Mouse (Mus musculus): ENCODE data around the gene Dhdds.
"Not testable (repeated sequence)": the region's sequence is repeated elsewhere in the genome, so short reads cannot be mapped to it uniquely, and the experiment has no call there.

Gene Dhdds

DNA sequence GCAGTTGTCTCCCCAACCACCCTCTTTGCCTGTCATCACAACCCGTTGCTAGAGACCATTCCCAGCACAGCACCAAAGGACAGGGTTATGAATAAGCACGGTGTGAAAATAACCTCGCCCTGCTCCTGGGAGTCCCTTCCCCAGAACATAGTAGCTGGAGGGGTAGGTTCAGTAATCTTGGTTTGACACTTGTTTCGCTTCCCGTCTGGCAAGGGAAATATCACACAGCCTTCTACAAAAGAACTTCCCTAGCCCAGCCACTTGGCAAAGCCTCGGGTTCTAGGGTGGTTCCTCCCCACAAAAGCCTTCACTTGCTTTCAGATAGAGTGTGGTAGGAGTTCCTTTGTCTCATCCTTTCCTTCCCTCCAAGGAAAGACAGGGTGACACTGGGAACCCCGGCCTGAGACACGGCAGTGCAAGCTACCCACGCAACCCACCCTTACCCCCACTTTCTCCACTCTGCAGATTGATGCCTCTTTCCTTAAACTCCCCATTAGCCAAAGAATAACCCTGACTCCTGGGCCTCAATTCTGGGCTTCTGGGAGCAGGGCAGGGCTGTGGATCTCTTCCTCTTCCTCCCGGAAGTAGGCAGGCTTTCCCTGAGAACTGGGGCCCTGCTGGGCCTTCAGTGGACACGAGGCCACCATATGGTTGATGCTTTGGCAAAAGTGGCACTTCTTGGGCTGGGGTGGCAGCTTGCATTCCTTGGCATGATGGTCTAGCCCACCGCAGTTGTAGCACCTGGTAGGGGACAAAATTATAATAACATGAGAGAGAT lies 5.1 kb upstream of the Dhdds start:
- DNase-seq (ENCODE audit: extremely low spot score, low read depth, low spot score): no peak

DNA sequence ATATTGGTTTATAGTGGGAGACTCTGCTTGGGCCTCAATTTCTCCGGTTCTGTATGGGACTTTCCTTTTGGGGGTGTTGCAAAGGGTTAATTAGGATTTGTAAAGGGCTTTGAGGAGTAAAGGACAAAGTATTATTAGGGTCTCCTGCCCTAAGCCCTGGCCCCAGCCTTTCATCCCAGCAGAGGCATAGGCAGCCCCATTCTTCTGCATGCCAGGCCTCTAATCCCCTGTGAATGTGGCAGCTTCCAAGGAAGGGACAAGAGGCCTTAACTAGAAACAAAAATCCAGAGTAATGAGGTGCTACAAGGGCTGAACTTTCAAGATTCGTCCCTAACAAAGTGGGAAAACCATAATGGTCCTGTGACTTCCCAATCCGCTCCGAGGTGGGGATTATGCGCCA lies 2.2 kb upstream of the Dhdds start:
- DNase-seq (ENCODE audit: extremely low spot score, low read depth, low spot score): no peak

DNA sequence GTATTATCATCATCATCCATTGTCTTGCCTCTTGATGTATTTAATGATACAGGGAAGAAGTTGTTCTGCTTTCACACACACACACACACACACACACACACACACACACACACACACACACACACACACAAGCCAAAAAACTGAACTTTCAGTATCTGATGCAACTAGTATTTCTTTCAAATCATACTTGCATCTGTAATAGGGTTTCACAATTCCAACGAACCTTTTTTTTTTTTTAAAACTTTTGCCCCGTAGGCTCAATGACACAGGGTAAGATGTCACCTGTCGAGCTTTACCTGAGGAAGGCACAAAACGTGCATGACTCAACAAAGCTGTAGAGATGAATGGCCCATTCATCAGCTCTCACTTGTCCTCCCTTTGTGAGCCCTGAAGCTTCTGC lies 1.5 kb upstream of the Dhdds start:
- no peak for DNase-seq (ENCODE audit: extremely low spot score, low read depth, low spot score)

DNA sequence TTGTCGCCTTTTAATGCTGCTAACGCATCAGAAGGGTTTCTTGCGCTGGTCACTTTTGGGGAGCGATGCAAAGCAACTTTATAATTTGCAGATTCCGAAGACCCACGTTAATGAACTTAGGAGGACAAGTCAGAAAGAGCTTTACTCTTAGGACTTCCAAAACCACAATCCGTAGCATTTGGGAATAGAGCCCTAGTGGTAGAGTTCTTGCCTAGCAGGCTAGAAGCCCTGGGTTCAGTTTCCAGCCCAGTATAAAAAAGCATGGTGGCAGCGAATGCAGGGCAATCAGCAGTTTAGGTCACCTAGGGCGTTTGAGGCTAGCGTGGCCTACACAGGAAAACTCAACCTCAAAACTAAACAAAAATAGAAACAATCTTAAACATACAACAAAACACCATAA lies 992 bp upstream of the Dhdds start:
- DNase-seq (ENCODE audit: extremely low spot score, low read depth, low spot score): no peak

DNA sequence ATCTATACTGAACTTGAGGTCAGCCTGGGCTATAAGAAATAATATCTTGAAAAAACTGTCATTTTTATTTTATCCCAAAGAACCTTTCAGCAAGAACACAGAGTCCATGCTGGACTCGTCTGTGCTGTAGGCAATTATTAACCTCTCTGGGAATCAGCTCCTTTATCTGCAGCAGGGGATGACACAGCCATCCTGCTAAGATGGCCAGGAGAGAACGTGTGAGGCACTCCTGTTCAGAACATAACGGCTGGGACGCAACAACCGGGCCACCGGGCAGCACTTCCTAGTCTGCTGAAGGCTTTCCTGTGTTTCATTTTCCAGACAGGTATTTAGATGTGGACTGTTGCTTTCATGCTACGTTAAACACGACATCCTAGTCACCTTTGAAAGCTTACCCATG lies 6.0 kb downstream of the Dhdds start:
- DNase-seq (ENCODE audit: extremely low spot score, low read depth, low spot score): no peak

DNA sequence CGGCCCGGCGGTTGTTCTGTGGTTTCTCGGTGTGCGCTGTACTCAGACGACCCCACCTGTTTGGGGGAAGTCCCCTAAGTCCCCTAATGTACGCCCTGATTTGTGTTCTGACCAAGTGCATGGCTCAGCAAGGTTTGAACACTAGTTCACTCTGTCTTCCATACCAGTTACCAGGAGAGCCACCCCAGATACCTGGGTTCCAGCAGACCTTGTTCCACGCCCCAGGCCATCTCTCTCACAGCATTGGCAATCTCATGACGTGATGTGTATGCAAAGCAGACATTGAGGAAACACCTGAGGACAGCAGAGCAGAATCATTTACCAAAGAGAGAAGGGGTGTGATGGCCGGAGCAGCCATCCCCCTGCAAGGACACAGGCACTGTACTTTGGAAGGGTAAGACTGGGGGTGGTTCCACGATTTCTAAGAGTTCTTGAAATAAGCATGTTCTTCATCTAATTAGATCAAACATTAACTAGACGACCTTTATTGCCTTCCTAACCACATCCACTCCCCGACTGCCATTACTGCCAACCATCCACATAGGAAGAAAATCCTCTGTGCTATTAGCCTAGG lies 9.5 kb downstream of the Dhdds start:
- no peak for DNase-seq (ENCODE audit: extremely low spot score, low read depth, low spot score)

DNA sequence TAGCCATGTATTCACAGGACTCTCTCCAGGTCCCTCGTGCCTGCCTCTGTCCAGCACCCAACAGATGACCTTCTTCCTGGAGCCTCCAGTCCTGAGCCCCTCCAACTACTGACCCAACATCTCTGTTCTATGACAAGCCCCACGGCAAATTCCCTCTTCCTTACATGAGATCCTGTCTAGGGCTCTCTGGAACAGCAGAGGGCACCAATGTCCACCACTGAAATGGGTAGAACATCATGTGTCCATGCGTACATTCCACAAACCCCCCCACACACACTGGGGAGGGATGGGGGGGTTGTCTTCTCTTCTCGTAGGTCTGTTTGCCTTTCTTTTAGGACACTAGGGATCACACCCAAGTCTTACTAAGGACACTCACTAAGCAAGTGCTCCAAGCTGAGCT lies 10.7 kb downstream of the Dhdds start:
- no peak for DNase-seq (ENCODE audit: extremely low spot score, low read depth, low spot score)

DNA sequence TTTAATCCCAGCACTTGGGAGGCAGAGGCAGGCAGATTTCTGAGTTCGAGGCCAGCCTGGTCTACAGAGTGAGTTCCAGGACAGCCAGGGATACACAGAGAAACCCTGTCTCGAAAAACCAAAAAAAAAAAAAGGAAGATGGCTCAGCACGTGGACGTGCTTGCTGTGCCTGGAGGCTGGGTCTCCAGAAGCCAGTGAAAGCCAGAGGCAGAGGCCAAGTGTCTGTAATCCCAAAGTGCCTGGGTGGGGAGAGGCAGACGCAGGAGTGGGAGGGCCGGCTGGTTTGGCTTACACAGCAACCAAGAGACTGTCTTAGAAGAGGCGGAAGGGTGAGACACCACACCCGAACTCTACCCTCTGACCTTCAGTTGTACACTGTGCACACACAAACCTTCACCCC lies 12.4 kb downstream of the Dhdds start:
- DNase-seq (ENCODE audit: extremely low spot score, low read depth, low spot score): not testable (repeated sequence)

DNA sequence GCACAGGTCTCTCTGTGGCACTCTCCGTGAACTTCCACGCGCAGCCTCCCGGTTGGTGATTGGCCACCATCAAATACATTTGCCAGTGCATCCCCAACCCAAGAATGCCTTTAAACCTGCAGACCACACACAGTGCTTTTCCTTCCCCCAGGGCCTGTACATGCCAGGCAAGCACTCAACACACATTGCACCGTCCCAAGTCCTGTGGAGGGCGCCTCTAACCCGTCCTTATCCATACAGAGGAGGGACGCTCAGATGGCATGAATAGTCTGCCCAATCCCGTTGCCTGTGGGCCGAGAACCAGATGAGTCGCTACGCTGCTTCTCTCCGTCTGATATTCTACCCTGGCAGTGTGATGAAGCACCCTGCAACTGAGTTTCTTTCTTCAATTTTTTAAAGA lies 17.8 kb downstream of the Dhdds start:
- DNase-seq (ENCODE audit: extremely low spot score, low read depth, low spot score): no peak

DNA sequence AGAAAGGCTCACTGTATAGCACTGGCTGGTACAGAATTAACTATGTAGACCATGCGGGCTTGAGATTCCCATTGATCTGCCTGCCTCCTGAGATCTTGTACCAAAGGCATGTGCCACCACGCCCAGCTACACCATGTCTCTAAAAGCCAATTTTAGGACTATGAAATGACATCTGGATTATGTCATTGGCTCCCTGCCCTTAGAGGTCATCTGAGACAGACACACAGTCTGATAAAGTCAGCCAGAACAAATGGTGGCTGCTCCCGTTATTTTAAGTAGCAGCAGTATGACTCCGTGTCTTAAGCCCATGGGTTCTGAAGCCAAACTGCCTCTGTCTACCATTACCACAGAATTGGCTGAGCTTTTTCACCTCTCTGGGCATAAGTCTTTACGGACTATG lies 20.2 kb downstream of the Dhdds start:
- DNase-seq (ENCODE audit: extremely low spot score, low read depth, low spot score): no peak

DNA sequence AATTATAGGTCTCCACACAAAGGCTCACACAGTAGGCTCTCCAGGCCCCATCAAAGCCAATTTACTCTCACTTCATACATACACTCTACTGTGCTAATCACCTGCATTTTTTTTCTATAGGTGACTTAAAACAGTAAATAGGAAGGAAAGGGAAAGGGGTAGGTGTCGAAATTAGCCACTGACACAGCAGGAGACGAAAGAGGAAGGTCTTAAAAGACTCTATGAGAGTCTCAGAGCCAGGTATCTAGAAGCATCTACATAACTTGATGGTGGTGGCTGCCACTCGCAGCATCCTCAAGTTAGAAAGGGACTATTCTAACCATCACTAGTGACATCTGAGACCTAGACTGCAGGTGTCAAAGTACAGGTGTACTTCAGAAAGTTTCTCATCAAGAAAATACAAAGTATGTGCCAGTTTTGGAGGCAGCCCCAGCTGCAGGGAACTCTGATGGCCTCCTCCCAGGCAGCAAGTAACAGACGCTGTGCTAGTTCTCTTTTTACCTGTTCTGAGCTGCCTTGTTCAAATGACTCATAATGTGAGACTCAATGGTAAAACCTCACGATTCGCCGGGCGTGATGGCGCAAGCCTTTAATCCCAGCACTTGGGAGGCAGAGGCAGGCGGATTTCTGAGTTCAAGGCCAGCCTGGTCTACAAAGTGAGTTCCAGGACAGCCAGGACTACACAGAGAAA lies 22.6 kb downstream of the Dhdds start:
- no peak for DNase-seq (ENCODE audit: extremely low spot score, low read depth, low spot score)

DNA sequence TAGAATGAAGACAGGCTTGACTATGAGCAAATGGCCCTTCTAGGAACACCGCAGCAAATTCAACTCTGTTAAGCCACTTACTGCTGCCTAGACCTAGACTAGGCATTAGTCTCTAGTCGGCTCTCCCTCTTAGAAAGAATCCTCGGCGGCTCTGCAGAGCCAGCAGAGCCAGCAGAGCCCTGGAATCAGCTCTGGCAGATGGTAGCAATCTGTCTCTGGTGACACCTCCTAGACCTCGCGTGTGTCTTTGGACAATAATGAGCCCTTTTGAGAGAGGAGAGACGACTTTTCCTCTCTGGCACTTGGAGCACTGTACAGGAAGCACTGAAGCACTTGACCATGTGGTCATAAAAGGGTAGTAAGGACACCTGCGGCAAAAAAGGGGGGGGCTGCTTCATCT lies 29.0 kb downstream of the Dhdds start:
- DNase-seq (ENCODE audit: extremely low spot score, low read depth, low spot score): no peak

DNA sequence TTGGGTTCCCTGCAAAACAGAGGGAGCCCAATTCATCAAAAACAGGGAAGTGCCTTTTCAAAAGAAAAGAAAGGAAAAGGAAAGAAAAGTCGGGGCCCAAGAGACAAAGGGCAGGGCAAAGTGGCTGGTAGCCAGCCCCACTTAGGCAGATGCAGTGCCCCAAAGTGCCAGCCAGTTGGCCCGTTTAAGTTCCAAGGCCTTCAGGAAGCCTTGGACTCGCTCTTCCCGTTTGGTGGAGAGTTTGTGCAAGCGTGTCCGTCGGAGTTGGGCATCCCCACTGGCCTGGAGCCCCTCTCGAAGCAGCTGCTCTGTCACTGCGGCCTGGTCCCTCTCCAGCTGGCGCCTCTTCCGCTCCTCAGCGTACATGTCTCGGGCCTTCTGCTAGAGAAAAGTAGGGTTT lies 29.8 kb downstream of the Dhdds start:
- no peak for DNase-seq (ENCODE audit: extremely low spot score, low read depth, low spot score)

DNA sequence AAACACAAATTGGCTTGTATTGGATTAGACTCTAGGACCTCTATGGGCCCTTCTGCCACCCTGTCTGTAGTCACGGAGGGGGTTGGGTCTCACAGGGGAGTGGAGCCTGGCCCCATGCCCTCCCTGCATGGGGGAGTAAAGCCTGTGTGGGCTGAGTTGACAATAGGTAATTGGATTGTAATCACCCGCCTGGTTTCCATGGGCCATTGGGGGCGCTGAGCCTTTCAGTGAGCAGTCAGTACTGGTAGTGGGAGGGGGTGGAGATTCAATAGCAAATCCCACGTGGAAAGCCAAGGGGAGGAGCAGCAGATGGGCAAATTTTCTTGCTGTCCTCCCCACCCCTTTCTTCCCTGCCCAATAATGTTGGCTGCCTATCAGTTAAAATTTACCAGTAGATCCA lies 30.5 kb downstream of the Dhdds start:
- no peak for DNase-seq (ENCODE audit: extremely low spot score, low read depth, low spot score)

DNA sequence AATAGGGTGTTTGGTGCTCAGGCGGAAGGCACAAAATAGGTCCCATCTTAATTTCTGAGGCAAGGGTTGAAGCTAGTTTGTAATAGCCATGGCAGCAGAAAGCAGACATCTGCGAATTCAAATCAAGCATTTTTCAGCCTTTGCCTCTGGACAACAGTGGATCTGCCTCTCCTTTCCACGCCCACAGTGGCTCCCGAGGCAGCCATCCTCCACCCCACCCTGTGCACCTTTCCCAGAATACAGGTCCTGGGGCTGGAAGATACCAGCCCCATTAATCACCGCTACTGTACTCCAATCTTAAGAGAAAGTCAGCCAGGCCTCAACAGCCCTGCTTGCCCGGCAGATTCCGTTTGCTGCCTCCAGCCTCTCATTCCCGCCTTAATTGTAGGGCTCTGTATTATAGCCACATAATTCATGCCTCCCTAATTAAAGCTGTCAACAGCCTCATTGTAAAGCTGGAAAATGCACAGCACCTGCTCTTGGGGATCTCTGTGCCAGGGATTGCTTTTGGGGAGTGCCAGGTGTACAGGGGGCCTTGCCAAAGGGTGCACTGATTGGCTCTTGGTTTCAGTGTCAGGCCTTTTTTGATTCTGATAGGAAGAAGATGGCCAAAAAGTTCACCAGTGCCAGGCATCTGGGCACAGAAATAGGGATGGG lies 31.5 kb downstream of the Dhdds start:
- DNase-seq (ENCODE audit: extremely low spot score, low read depth, low spot score): no peak

DNA sequence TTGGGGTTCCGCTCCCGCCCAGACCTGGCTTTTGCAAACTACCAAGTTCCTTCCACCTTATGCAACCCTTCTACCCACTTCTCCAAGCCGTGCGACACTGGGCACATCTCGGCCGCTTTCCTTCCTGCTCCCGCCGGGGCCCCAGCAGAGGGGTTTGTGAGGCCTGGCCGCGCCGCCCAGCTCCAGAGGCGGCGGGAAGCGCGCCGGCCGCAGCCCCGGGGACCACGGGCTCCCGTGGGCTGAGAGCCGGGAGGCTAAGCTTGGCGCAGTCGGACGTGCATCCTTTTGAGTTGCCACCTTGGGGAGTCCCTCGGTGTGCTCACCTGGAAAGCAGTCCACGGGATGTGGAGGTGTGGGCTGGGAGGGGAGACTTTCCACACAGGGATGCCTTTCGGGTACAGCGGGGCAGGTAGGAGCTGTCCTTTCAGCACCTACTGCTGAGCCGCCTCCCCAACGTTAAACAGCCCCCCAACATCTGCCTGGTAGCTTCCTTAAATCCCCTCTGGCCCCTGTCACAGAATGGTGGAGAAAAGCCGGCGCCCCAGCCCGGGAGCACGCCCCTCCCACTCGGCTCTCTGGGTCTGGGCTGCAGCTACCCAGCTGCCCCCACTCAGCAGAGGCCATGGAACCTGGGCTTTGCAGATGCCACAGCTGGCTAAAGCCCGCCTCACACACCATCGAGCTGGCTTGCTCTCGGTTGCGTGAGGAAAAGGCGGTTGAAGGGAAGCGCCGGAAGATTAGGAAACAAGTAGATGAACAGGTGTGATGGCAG lies 32.4 kb downstream of the Dhdds start, which contains the start of gene Hmgn2:
TSS of gene Hmgn2 (minus strand) at position 501 of the 772 bp plus-strand sequence.
- no peak for DNase-seq (ENCODE audit: extremely low spot score, low read depth, low spot score)

DNA sequence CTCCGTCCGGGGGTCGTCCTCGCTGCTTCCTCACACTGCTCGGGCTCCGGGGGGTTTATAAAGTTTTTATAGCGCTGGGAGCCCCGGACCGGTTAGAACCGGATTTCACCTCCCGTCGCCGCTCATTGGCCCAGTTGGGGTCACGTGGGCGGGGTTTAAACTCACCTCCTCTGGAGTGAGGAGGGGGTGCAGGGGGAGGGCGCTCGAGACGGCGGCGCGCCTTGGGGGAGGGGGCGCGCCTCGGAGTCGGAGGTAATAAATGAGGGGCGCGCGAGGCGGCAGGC lies 32.9 kb downstream of the Dhdds start:
- DNase-seq (ENCODE audit: extremely low spot score, low read depth, low spot score): peak; percentile 85

DNA sequence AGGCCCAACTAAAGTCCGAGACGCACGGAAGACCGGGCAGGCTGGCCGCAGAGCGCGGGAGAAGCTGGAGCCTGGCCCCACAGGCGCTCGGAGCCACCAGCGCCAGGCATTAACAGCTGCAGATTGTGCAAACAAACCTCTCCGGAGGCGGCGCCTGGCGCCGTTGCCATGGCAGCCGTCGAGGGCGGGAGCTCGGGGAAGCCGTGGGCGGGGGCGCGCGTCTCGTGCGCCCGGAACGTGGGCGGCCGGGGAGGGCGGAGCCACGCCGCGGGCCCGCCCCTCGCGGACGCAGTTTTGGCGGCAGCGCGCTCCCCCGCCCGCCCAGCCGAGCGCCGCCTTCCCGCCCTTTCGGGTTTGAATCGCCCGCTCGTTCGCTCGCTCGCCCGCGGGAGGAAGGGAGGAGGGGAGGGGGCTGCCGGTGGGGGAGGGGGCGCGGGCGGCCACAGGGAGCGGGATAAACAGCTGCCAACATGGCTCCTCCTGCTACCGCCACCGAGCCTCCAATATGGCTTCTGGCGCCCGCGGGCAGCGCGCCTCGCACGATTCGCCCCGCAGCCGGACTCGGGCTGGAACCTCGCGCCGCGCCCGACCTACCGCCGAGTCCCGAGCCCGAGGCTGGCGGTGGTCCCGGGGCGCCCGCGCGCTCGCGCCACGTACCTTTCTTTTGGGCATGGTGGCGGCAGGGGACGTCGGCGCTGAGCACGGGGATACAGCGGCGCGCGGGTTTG lies 33.4 kb downstream of the Dhdds start:
- no peak for DNase-seq (ENCODE audit: extremely low spot score, low read depth, low spot score)

DNA sequence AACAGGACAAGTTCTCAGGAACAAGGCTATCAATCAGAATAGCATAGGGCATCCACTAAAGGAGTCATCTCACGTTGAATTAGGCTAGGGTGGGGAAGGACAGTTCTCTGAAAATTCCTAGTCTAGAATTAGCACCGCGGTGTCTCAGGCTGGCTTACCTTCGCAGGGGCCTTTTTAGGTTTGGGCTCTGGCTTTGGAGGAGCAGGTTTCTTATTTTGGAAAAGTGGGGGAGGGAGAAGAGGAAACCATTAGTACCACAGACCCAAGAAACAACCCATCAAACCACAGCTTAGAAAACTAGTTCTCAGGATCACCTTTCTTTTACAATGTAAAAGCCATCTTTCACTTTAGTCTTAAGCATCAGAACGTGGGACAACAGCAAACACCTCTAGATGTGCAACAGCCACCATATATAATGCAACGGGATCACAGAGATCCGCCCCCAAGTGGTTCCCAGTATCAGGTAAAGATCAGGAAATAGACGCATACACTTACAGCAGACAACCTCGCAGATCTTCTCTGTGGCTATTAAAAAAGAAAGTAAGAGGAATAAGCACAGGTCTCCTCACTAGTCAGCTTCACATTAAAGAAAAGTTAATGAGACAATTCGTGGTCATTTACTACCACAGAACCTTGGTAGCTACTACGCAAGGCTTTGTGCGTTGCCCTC lies 34.3 kb downstream of the Dhdds start:
- no peak for DNase-seq (ENCODE audit: extremely low spot score, low read depth, low spot score)

DNA sequence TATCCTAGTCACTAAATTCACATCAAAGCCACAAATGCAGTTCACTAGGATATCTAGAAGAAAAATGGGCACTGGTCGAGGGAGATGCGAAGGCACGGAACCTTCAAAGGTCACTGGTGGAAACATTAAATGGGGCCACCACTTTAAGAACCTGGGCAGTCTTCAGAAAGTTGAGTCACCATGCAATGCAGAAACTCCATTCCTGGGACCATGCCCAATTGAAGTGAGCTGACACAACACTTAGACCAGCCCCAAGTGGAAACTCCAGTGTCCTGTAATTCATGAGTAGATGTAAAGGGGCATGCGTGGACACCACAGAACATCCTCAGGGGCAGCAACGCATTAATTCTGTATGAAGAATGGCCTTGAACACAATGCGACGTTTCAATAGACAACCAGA lies 38.2 kb downstream of the Dhdds start:
- no peak for DNase-seq (ENCODE audit: extremely low spot score, low read depth, low spot score)
